Mouse (Mus musculus) neural tube, embryonic 11.5 days (tissue): ENCODE data around the gene Cacnb3. TPM values are rescaled to one million over a fixed set of nuclear protein-coding genes. Genes with fewer than 3 reads are reported as not detected.

Source experiments
- ATAC-seq: fragments of 200-750 bp; cut with Nextera tagmentation; 2 replicates; pipeline ENCODE4 v1.8.0; 2017; ENCODE audit warnings: moderate number of reproducible peaks, mild to moderate bottlenecking, moderate TSS enrichment, moderate library complexity; ENCODE audit not compliant: insufficient read depth, low FRiP score, low TSS enrichment
- DNase-seq: peaks from one replicate; pipeline ENCODE4 v3.0.0-alpha.2; 2015; ENCODE audit warnings: low spot score
- H3K27ac ChIP-seq: fragments of 300-500 bp; sonication (generic); 2 replicates; pipeline ENCODE4 v1.5.1; 2014; ENCODE audit warnings: low read depth, mild to moderate bottlenecking, low read length
- H3K27me3 ChIP-seq: fragments of 300-500 bp; sonication (generic); 2 replicates; pipeline ENCODE4 v1.6.1; 2014; ENCODE audit warnings: mild to moderate bottlenecking, low read length, mixed read lengths; ENCODE audit not compliant: control insufficient read depth, insufficient read depth
- H3K36me3 ChIP-seq: fragments of 300-500 bp; sonication (generic); 2 replicates; pipeline ENCODE4 v1.6.1; 2014; ENCODE audit warnings: mild to moderate bottlenecking, low read length, moderate library complexity, mixed read lengths; ENCODE audit not compliant: control insufficient read depth, insufficient read depth
- H3K4me1 ChIP-seq: fragments of 300-500 bp; sonication (generic); 2 replicates; pipeline ENCODE4 v1.6.1; 2014; ENCODE audit warnings: low read length, mixed read lengths; ENCODE audit not compliant: control insufficient read depth, insufficient read depth
- H3K4me2 ChIP-seq: fragments of 300-500 bp; sonication (generic); 2 replicates; pipeline ENCODE4 v1.6.1; 2014; ENCODE audit warnings: low read depth, mild to moderate bottlenecking, moderate library complexity
- H3K4me3 ChIP-seq: fragments of 300-500 bp; sonication (generic); 2 replicates; pipeline ENCODE4 v1.5.1; 2014; ENCODE audit warnings: low read depth, low read length
- H3K9ac ChIP-seq: fragments of 300-500 bp; sonication (generic); 2 replicates; pipeline ENCODE4 v1.6.1; 2014; ENCODE audit warnings: mild to moderate bottlenecking, low read length
- H3K9me3 ChIP-seq: fragments of 300-500 bp; sonication (generic); 2 replicates; pipeline ENCODE4 v1.6.1; 2016; ENCODE audit warnings: low read length; ENCODE audit not compliant: control insufficient read depth
- WGBS: fragments of 180-500 bp; shearing (Covaris S2); extraction: QIAGEN DNeasy Blood & Tissue Kit; methylation state at CpG from one replicate; pipeline ENCODE4 v1.1.7; 2014; 5-methylcytosine and 5-hydroxymethylcytosine counted together
- polyA plus RNA-seq: library from polyadenylated mRNA; unstranded; fragments of >200 nt; fragmentation: Nextera tagmentation; extraction: Ambion mirVana; gene quantifications from 2 replicates; pipeline ENCODE4 v1.2.1, GENCODE M21; 2014

Gene Cacnb3
- polyA plus RNA-seq, 1 experiment from 2014 or later: 58.4 TPM

DNA sequence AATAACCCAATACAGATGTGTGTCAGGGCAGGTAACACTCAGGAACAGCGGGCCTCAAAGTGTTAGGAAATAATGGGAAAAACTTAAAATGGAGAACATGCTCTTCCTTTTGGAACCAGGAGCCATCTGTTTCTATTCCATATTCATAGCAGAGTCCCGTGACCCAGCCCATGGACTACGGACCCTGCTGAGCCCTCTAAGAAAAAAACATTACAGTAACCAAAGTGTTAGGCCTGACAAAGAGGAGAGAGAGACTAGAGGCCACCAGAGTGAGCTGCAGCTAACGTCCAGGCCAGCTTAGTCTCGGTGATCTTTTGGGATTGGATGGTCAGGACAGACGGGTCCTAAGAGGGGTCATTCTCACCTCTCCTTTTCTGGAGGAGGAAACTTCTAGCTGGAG lies 15.7 kb upstream of the Cacnb3 start:
- no peak for DNase-seq
- H3K9ac ChIP-seq: no peak overlapping the region
- no peaks in the 10 kb centered on the region for H3K27me3 ChIP-seq
- no peaks in the 10 kb centered on the region for H3K9me3 ChIP-seq
- H3K27ac ChIP-seq: no peak overlapping the region
- no peak overlapping the region for H3K4me2 ChIP-seq
- no peaks in the 10 kb centered on the region for H3K36me3 ChIP-seq
- no peak overlapping the region for H3K4me3 ChIP-seq
- ATAC-seq: no peak
- peaks cover 1% of the 10 kb centered on the region; the same call in 1 of the 2 replicates for H3K4me1 ChIP-seq
- 47% methylated on average over 6 of the region's 6 CpGs for WGBS

DNA sequence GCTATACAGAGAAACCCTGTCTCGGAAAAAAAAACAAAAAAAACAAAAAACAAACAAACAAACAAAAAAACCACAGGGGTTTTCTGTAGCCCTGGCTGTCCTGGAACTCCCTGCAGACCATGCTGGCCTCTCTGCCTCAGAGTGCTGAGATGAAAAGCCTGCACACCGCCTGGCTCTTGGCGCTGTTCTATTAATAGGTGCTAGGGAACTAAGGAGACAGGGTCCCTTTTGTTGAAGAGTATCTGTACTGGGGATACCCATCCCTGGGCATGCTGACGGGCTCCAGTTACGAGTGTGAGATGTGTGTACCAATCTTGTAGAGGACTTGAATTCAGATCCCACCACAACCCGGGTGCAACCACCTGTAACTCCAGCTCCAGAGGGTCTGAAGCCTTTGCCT lies 14.9 kb upstream of the Cacnb3 start:
- no peak for DNase-seq
- 75% methylated on average over 6 of the region's 6 CpGs for WGBS
- H3K9ac ChIP-seq: no peak overlapping the region
- no peak overlapping the region for H3K4me2 ChIP-seq
- no peaks in the 10 kb centered on the region for H3K36me3 ChIP-seq
- no peaks in the 10 kb centered on the region for H3K27me3 ChIP-seq
- ATAC-seq: no peak
- H3K4me3 ChIP-seq: no peak overlapping the region
- no peaks in the 10 kb centered on the region for H3K9me3 ChIP-seq
- no peak overlapping the region for H3K27ac ChIP-seq
- H3K4me1 ChIP-seq: no peaks in the 10 kb centered on the region

DNA sequence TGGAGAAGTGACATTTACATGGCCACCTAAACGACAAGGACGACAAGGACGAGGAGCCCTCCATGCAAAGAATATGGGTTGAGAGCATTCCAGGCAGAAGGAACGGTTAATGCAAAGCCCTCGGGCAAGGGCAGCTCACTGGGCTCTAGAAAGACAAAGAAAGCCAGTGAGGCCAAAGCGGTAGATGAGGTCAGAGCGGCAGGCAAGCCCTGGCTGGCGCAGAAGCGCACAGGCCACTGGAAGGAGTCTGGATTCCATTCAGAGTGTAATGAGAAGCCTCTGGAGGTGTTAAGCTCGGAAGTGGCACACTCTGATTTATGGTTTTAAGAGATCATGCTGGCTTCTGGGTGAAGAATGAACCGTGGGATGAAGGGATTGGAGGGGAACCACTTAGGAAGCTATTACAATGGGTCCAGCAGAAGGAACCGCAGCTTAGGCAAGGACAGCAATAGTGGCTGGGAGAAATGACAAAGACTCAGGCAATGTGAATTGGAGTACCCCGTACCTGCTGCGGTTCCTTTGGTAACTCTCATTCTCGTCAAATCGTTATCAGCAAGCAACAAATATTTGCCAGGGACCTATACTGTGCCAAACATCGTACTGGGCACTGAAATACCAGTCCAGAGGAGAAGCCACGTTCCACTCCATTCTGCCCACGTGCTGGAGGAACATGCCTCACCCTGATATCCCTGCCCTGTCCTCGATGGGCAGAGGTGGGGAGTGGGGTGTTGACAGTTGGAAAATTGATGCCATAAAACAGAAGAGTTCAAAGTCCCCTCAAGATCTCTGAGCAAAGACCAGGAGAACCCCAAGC lies 14.1 kb upstream of the Cacnb3 start:
- Histone ChIP-seq H3K9ac (no peak overlapping the region), H3K27me3 (no peaks in the 10 kb centered on the region), H3K4me2 (peak overlapping the region; percentile 26), H3K9me3 (no peaks in the 10 kb centered on the region), H3K4me3 (0 out of 2 replicates have a peak overlapping the region, but pooled peaks have one; percentile 2), H3K4me1 (no peaks in the 10 kb centered on the region), H3K36me3 (no peaks in the 10 kb centered on the region), H3K27ac (no peak overlapping the region)
- DNase-seq (no peak), ATAC-seq (no peak)
- 31% methylated on average over 20 of the region's 20 CpGs for WGBS

DNA sequence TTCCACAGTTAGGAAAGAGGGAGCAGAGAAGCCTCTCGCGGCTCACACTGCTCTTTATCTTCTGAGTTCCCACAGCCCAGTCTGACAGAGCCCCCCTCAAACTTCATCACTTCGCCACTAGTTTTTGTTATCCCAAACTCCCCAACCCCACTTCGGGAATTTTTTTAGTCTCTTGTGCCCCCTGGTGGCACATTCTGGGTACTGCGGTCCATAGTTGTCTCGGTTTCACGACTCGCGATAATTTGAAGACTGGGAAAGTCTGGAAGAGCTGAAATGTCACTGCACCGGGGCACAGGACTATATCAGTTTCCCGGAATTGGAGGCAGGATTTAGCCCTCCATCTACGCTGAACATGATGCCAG lies 13.5 kb upstream of the Cacnb3 start:
- H3K4me1 ChIP-seq: no peaks in the 10 kb centered on the region
- WGBS: under 1% methylated on average over 12 of the region's 12 CpGs
- H3K4me3 ChIP-seq: 0 out of 2 replicates have a peak overlapping the region, but pooled peaks have one; percentile 2
- H3K9me3 ChIP-seq: no peaks in the 10 kb centered on the region
- H3K4me2 ChIP-seq: peak overlapping the region; percentile 26
- no peak for ATAC-seq
- H3K36me3 ChIP-seq: no peaks in the 10 kb centered on the region
- H3K27ac ChIP-seq: no peak overlapping the region
- H3K27me3 ChIP-seq: 0 out of 2 replicates have a peak, but pooled peaks cover under 1% of the 10 kb centered on the region
- H3K9ac ChIP-seq: no peak overlapping the region
- peak; percentile 91 for DNase-seq

DNA sequence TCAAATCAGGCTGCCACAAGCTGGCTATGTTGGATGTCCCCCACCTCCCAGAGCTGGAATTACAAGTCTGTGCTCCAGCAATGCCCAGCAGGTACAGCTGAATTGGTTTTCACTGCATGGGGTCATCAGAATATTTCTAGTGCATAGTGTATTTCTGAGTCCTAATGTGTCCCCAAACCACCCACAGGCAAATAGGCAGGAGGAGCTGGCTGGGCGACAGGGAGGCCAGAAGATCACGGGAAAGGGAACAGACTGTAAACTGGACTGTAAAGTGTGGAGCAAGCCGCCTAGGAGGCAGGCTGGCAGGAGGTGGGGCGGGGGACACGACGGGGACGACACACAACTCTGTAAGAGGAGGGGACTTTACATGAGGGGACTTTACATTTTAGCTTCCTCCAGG lies 8.4 kb upstream of the Cacnb3 start:
- H3K9ac ChIP-seq: no peak overlapping the region
- 3% methylated on average over 7 of the region's 7 CpGs for WGBS
- no peak for DNase-seq

DNA sequence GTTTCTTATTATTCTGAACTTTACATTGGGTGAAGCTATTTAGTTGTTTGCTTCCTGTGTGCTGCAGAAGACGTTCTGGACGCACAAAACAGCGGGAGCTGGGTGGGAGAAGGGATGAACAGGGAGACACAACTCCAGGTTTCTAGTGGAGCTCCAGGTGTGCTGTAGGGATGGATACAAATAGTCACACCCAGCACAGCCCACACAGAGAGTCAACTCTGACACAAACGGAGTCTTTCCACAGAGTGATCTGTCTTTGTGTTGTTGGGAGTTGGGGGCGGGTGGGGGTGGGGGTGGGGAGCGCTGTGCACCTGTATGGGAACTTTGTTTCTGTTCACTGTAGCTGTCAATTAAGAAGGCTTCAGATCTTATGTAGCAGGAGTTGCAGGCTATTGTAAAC lies 7.9 kb upstream of the Cacnb3 start:
- Histone ChIP-seq H3K36me3 (no peaks in the 10 kb centered on the region), H3K4me3 (no peak overlapping the region), H3K9ac (no peak overlapping the region), H3K9me3 (no peaks in the 10 kb centered on the region), H3K4me2 (no peak overlapping the region), H3K27me3 (0 out of 2 replicates have a peak, but pooled peaks cover 4% of the 10 kb centered on the region), H3K27ac (no peak overlapping the region), H3K4me1 (no peaks in the 10 kb centered on the region)
- ATAC-seq: no peak
- WGBS: 24% methylated on average over 6 of the region's 6 CpGs
- DNase-seq: no peak

More for the DNA sequence above, 8.4 kb upstream of the Cacnb3 start:
- ATAC-seq: no peak
- Histone ChIP-seq H3K9me3 (no peaks in the 10 kb centered on the region), H3K27me3 (0 out of 2 replicates have a peak, but pooled peaks cover 4% of the 10 kb centered on the region), H3K36me3 (no peaks in the 10 kb centered on the region), H3K4me2 (no peak overlapping the region), H3K27ac (no peak overlapping the region), H3K4me1 (no peaks in the 10 kb centered on the region), H3K4me3 (no peak overlapping the region)

DNA sequence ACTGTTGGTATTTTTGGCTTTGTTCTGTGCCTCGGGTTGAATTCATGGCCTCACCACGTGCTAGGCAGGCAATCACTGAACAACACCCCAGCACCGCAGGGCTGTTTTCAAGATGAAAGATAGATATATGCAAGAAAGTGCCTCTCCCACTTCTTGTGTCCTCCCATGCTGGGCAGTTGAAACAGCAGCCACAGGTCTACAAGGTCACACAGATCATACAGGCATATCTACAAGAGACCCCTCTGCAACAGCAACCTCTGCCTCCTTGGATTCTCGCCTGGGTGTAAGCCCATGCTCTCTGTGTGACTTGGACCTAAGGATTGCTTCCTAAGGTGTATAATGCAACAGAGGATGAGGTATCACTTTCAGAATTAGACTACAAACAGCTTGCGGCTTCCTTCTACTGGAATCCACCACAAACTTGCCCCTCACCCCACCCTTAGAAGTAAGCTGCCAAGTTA lies 7.2 kb upstream of the Cacnb3 start:
- Histone ChIP-seq H3K4me1 (0 out of 2 replicates have a peak, but pooled peaks cover 3% of the 10 kb centered on the region), H3K4me2 (no peak overlapping the region), H3K4me3 (no peak overlapping the region), H3K27me3 (0 out of 2 replicates have a peak, but pooled peaks cover 4% of the 10 kb centered on the region), H3K27ac (no peak overlapping the region), H3K36me3 (no peaks in the 10 kb centered on the region), H3K9ac (no peak overlapping the region), H3K9me3 (no peaks in the 10 kb centered on the region)
- DNase-seq (no peak), ATAC-seq (no peak)
- 61% methylated on average over 5 of the region's 5 CpGs for WGBS

DNA sequence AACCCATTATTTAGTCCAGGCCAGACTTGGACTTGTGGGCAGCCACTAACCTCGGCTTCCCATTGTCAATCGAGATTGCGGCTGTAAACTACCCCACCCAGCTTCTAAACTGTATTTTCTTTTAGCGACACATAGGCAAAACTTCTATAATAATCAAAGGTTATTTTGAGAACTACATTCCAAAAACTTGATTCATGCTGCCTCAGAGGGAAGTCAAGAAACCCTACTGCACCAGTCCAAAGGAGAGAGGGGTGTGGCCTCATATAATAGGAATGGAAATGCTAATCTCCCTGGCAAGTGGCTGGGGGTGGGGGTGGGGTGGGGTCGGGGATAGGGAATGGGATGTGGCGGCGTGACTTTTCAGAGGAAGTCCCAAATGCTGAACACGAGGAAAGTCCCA lies 4.6 kb upstream of the Cacnb3 start:
- no peak for DNase-seq
- WGBS: 17% methylated on average over 8 of the region's 8 CpGs
- no peak overlapping the region for H3K27ac ChIP-seq
- no peak overlapping the region for H3K4me2 ChIP-seq
- no peak overlapping the region for H3K4me3 ChIP-seq
- H3K27me3 ChIP-seq: peaks cover 14% of the 10 kb centered on the region; the same call in 1 of the 2 replicates
- H3K9me3 ChIP-seq: no peaks in the 10 kb centered on the region
- no peaks in the 10 kb centered on the region for H3K36me3 ChIP-seq
- no peak overlapping the region for H3K9ac ChIP-seq
- peaks cover 11% of the 10 kb centered on the region for H3K4me1 ChIP-seq
- ATAC-seq: no peak
